Mouse (Mus musculus) liver, embryonic 14.5 days (tissue): ENCODE data around the gene Gm37240.

Experiments
- CTCF ChIP-seq: IDR thresholded peaks from 2 replicates; pipeline ENCODE4 v1.5.1; 2016; ENCODE audit warnings: antibody characterized with exemption, low read depth, control low read depth
- EP300 ChIP-seq: IDR thresholded peaks from 2 replicates; pipeline ENCODE4 v1.6.1; 2016; ENCODE audit warnings: antibody characterized with exemption, low read depth

DNA sequence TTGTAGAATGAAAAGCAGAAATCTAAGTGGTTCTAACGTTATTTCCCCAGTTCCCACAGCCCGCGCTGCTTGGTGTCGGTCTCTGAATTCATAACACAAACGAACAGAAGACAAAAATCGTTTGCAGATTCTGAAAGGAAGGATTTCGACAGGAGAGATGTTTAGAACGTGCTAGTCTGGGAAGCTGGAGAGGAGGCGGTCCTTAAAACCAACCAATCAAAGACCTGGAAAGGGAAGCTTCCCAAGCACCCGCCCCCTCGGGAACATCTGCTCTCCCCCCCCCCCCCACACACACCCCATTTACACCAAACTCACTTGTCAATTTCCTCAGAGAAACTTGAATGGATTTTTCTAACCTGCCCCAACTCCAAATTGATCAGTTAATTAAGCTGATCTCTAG, 780.4 kb downstream of the Gm37240 start:
- TF ChIP-seq CTCF (no peak), EP300 (no peak)
